Mouse (Mus musculus) embryonic facial prominence, embryonic 11.5 days (tissue): ENCODE results near the gene Ifna2. TPM values are rescaled to one million over a fixed set of nuclear protein-coding genes. Genes with fewer than 3 reads are reported as not detected.

ENCODE experiments used
- ATAC-seq: fragments of 200-750 bp; cut with Nextera tagmentation; replicated peaks from 2 replicates; pipeline ENCODE4 v1.8.0; 2017; ENCODE audit warnings: low read depth; ENCODE audit not compliant: insufficient number of reproducible peaks, low FRiP score, low TSS enrichment
- DNase-seq: peaks from one replicate; pipeline ENCODE4 v3.0.0-alpha.2; 2015; ENCODE audit warnings: low spot score
- H3K27ac ChIP-seq: fragments of 300-500 bp; sonication (generic); replicated peaks from 2 replicates; pipeline ENCODE4 v1.5.1; 2014; ENCODE audit warnings: mild to moderate bottlenecking, low read depth, low read length, control low read depth
- H3K27me3 ChIP-seq: fragments of 300-500 bp; sonication (generic); 2 replicates; pipeline ENCODE4 v1.6.1; 2014; ENCODE audit warnings: mild to moderate bottlenecking, low read length, moderate library complexity, mixed read lengths; ENCODE audit not compliant: control insufficient read depth, insufficient read depth
- H3K36me3 ChIP-seq: fragments of 300-500 bp; sonication (generic); replicated peaks from 2 replicates; pipeline ENCODE4 v1.6.1; 2014; ENCODE audit warnings: low read depth, mild to moderate bottlenecking, low read length, moderate library complexity, mixed read lengths; ENCODE audit not compliant: control insufficient read depth, insufficient read depth
- H3K4me1 ChIP-seq: fragments of 300-500 bp; sonication (generic); 2 replicates; pipeline ENCODE4 v1.6.1; 2014; ENCODE audit warnings: low read length, mixed read lengths; ENCODE audit not compliant: control insufficient read depth, insufficient read depth
- H3K4me2 ChIP-seq: fragments of 300-500 bp; sonication (generic); 2 replicates; pipeline ENCODE4 v1.6.1; 2014; ENCODE audit warnings: low read depth, mild to moderate bottlenecking, control low read depth, low read length, moderate library complexity
- H3K4me3 ChIP-seq: fragments of 300-500 bp; sonication (generic); 2 replicates; pipeline ENCODE4 v1.5.1; 2014; ENCODE audit warnings: low read depth, low read length, control low read depth
- H3K9ac ChIP-seq: fragments of 300-500 bp; sonication (generic); replicated peaks from 2 replicates; pipeline ENCODE4 v1.6.1; 2014; ENCODE audit warnings: mild to moderate bottlenecking, control low read depth, low read length
- H3K9me3 ChIP-seq: fragments of 300-500 bp; sonication (generic); replicated peaks from 2 replicates; pipeline ENCODE4 v1.6.1; 2016; ENCODE audit warnings: mild to moderate bottlenecking, low read length, inconsistent platforms, mixed read lengths; ENCODE audit not compliant: control insufficient read depth
- WGBS: fragments of 180-500 bp; shearing (Covaris S2); extraction: QIAGEN DNeasy Blood & Tissue Kit; methylation state at CpG from one replicate; pipeline ENCODE4 v1.1.7; 2014; 5-methylcytosine and 5-hydroxymethylcytosine counted together
- polyA plus RNA-seq: library from polyadenylated mRNA; unstranded; fragments of >200 nt; fragmentation: Nextera tagmentation; extraction: Ambion mirVana; gene quantifications from 2 replicates; pipeline ENCODE4 v1.2.1, GENCODE M21; 2014

The Ifna2 gene
- polyA plus RNA-seq, 1 experiment from 2014 or later = not detected

GRCm38 (mm10) chr4:88642526-88642925, 41.2 kb downstream of the Ifna2 start:
- H3K36me3 ChIP-seq = no peaks in the 10 kb centered on the region
- H3K4me1 ChIP-seq = no peaks in the 10 kb centered on the region
- ATAC-seq = no peak
- peak; percentile 9 for DNase-seq
- no peaks in the 10 kb centered on the region for H3K9me3 ChIP-seq
- WGBS = 37% methylated on average over 2 of the region's 2 CpGs
- H3K4me3 ChIP-seq = no peak overlapping the region
- no peak overlapping the region for H3K9ac ChIP-seq
- H3K4me2 ChIP-seq = no peak overlapping the region
- no peaks in the 10 kb centered on the region for H3K27me3 ChIP-seq
- no peak overlapping the region for H3K27ac ChIP-seq

GRCm38 (mm10) chr4:88641077-88641831, 42.5 kb downstream of the Ifna2 start:
- Histone ChIP-seq H3K27ac (no peak overlapping the region), H3K9ac (no peak overlapping the region), H3K27me3 (no peaks in the 10 kb centered on the region), H3K36me3 (no peaks in the 10 kb centered on the region), H3K9me3 (no peaks in the 10 kb centered on the region), H3K4me2 (no peak overlapping the region; the same call in 1 of the 2 replicates), H3K4me3 (no peak overlapping the region), H3K4me1 (no peaks in the 10 kb centered on the region)
- WGBS = 19% methylated on average over 11 of the region's 11 CpGs
- ATAC-seq (peak; percentile 96), DNase-seq (peak; percentile 100)

GRCm38 (mm10) chr4:88640704-88641076, 43.0 kb downstream of the Ifna2 start:
- no peak overlapping the region for H3K4me3 ChIP-seq
- DNase-seq (no peak), ATAC-seq (no peak)
- H3K9ac ChIP-seq = no peak overlapping the region
- no peak overlapping the region for H3K27ac ChIP-seq
- H3K36me3 ChIP-seq = no peaks in the 10 kb centered on the region
- WGBS = 71% methylated on average over 8 of the region's 8 CpGs
- no peaks in the 10 kb centered on the region for H3K9me3 ChIP-seq
- no peaks in the 10 kb centered on the region for H3K4me1 ChIP-seq
- H3K27me3 ChIP-seq = no peaks in the 10 kb centered on the region
- H3K4me2 ChIP-seq = peak overlapping the region; percentile 29

GRCm38 (mm10) chr4:88634311-88634710, 49.4 kb downstream of the Ifna2 start, which contains the start of gene C87499:
Gene C87499, minus strand, starts transcription at chr4:88634411.
- Histone ChIP-seq H3K4me2 (no peak within 1 kb of the TSS), H3K4me1 (no peaks in the 10 kb centered on the region), H3K27ac (no peak within 1 kb of the TSS), H3K9ac (no peak within 1 kb of the TSS), H3K27me3 (no peaks in the 10 kb centered on the region), H3K36me3 (no peaks in the 10 kb centered on the region), H3K4me3 (no peak within 1 kb of the TSS), H3K9me3 (no peaks in the 10 kb centered on the region)
- ATAC-seq (no peak), DNase-seq (no peak)
- 80% methylated on average over 4 of the region's 4 CpGs for WGBS

Other genes starting within 250 kb of the Ifna2 start
- 4.4 and 6.2 TPM in 2 replicates for gene Hacd4, start 245.0 kb downstream of the Ifna2 start, polyA plus RNA-seq
- gene Ifnb1, start 161.1 kb downstream of the Ifna2 start, polyA plus RNA-seq = not detected in 2 replicates
- not detected in 2 replicates for gene Ifna15, start 125.7 kb downstream of the Ifna2 start, polyA plus RNA-seq
- not detected in 2 replicates for gene Ifna14, start 112.1 kb downstream of the Ifna2 start, polyA plus RNA-seq
- not detected in 2 replicates for gene Ifna9, start 91.5 kb downstream of the Ifna2 start, polyA plus RNA-seq
- not detected in 2 replicates for gene Ifna12, start 80.5 kb downstream of the Ifna2 start, polyA plus RNA-seq
- not detected in 2 replicates for gene C87499, start 49.5 kb downstream of the Ifna2 start, polyA plus RNA-seq
- gene Ifna13, start 39.5 kb downstream of the Ifna2 start, polyA plus RNA-seq = 0.26 TPM in 1 of 2 replicates, not detected in the other
- not detected in 2 replicates for gene Ifna16, start 7.0 kb downstream of the Ifna2 start, polyA plus RNA-seq
- gene Ifnab, start 7.4 kb upstream of the Ifna2 start, polyA plus RNA-seq = not detected in 2 replicates
- 1.6 and 1.7 TPM in 2 replicates for gene Gm26566, start 37.9 kb upstream of the Ifna2 start, polyA plus RNA-seq
- 162 and 180 TPM in 2 replicates for gene Klhl9, start 38.6 kb upstream of the Ifna2 start, polyA plus RNA-seq
- gene Gm13271, start 71.0 kb upstream of the Ifna2 start, polyA plus RNA-seq = not detected in 2 replicates
- gene Gm13283, start 76.2 kb upstream of the Ifna2 start, polyA plus RNA-seq = 0.20 and 0.28 TPM in 2 replicates
- gene Gm13290, start 89.9 kb upstream of the Ifna2 start, polyA plus RNA-seq = 0.22 TPM in 1 of 2 replicates, not detected in the other
- not detected in 2 replicates for gene Gm13289, start 93.0 kb upstream of the Ifna2 start, polyA plus RNA-seq
- gene Gm13272, start 95.9 kb upstream of the Ifna2 start, polyA plus RNA-seq = not detected in 2 replicates
- gene Ifnz, start 98.2 kb upstream of the Ifna2 start, polyA plus RNA-seq = 0.28 TPM in 1 of 2 replicates, not detected in the other
- gene Gm13276, start 101.8 kb upstream of the Ifna2 start, polyA plus RNA-seq = not detected in 2 replicates
- gene Gm13277, start 104.7 kb upstream of the Ifna2 start, polyA plus RNA-seq = not detected in 2 replicates
- gene Gm13278, start 107.6 kb upstream of the Ifna2 start, polyA plus RNA-seq = not detected in 2 replicates
- gene Gm13275, start 110.6 kb upstream of the Ifna2 start, polyA plus RNA-seq = not detected in 2 replicates
- not detected in 2 replicates for gene Gm13279, start 113.5 kb upstream of the Ifna2 start, polyA plus RNA-seq
- 0.86 and 1.2 TPM in 2 replicates for gene Gm13285, start 115.8 kb upstream of the Ifna2 start, polyA plus RNA-seq
- gene Gm13287, start 119.3 kb upstream of the Ifna2 start, polyA plus RNA-seq = not detected in 2 replicates
- gene Gm13288, start 121.6 kb upstream of the Ifna2 start, polyA plus RNA-seq = not detected in 2 replicates
- gene Ifna7, start 132.3 kb upstream of the Ifna2 start, polyA plus RNA-seq = not detected in 2 replicates
- gene Ifna11, start 136.0 kb upstream of the Ifna2 start, polyA plus RNA-seq = not detected in 2 replicates
- not detected in 2 replicates for gene Ifna6, start 143.5 kb upstream of the Ifna2 start, polyA plus RNA-seq
- not detected in 2 replicates for gene Ifna5, start 151.6 kb upstream of the Ifna2 start, polyA plus RNA-seq
- gene Ifna4, start 157.9 kb upstream of the Ifna2 start, polyA plus RNA-seq = not detected in 2 replicates
- gene Ifna1, start 166.2 kb upstream of the Ifna2 start, polyA plus RNA-seq = not detected in 2 replicates
- gene Ifne, start 196.3 kb upstream of the Ifna2 start, polyA plus RNA-seq = not detected in 2 replicates